Mouse (Mus musculus) left cerebral cortex, adult 18-20 months (tissue): ENCODE measurements at regions not wholly inside any gene's neighbourhood (a gene's known extent, or its start where the extent isn't known, plus 50 kb on each side); places are given as distances from the start of the nearest gene placed in this dataset.

Experiments
- DNase-seq, 2 experiments: peaks; one replicate each; pipeline ENCODE4 v3.0.0; 2021 to 2022; ENCODE audit warnings: low spot score in 2 of 2, mixed read lengths in 1 of 2

DNA sequence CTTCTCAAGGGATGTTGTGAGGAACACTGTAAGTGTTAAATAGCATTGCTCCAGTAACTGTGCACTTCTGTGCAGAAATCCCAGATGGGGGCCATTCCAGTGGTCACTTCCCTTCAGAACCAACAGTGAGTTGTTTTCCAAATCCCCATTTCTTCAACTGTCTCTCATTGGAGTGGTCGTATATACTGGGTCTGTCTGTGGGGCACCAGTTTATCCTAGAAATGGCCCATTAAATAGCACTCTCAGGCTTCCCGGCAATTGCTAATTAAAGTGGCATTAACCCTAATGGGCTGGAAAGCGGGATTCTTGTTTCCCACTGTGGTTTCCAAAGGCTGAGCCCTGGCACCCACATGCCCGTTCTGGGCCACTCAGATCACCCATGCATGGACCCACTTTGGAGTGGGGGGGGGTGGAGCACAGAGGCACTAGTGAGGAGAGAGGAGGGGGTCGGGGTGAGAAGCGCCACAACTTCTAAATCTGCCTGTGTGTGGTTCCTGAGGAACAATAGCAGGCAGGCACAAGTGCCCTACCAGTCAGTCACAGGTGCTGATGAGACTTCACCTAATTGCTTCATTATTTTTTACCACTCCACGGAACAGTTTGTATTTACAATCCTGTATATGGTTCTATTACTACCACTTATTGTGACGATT is 78.1 kb downstream of the Fam204a start:
- no peak for DNase-seq

DNA sequence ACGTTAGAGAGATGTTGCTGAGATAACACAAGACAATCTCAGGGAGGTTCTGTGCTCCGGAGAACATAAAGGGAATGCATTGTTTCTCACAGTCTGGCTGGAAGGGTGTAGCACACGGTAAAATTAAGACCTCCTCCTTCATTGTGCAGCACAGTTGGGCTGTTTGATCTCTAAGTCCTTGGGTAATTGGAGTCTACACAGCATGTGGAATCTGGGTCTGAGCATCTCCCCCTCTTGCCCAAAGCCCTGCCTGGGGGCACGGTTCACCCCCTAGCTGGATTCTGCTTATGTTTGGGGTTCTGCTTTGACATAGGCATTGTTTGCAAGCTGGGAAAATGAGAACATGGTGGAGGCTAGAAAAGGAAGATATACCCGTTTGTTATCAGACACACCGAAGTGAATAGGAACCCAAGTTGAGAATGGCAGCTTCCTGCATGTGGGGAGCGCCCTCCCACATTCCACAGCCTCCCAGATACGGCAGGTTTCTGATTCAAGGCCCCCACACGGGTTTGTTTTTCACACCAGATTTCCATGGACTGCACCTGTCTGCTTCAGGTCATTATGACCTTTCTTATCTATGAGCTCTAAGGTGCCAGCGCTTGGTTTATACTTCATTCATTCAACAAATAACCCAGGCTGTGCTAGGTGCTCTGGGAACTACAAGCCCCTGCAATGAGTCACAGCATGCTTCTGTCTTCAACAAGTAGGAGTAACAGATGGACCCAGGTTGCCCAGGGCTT is 79.9 kb downstream of the Fam204a start:
- DNase-seq, result no peak

DNA sequence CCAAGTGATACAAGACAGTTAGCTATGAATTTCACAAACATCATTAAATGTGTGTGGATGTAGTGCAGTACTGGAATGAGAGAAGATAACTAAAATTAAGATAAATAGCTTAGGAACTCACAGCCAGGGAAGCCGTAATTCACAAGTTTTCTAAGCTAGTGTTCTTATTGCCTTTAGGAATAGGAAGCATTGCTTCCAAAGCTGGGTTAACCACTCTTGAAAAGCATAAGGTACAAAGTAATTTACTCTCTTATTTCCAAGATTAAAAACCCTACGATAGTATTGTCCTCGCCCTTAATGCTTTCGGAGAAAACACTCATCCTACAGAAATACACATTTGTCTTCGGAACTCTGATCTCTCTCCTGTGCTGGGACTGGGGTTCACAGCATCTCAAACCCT is 81.3 kb downstream of the Fam204a start:
- no peak for DNase-seq

DNA sequence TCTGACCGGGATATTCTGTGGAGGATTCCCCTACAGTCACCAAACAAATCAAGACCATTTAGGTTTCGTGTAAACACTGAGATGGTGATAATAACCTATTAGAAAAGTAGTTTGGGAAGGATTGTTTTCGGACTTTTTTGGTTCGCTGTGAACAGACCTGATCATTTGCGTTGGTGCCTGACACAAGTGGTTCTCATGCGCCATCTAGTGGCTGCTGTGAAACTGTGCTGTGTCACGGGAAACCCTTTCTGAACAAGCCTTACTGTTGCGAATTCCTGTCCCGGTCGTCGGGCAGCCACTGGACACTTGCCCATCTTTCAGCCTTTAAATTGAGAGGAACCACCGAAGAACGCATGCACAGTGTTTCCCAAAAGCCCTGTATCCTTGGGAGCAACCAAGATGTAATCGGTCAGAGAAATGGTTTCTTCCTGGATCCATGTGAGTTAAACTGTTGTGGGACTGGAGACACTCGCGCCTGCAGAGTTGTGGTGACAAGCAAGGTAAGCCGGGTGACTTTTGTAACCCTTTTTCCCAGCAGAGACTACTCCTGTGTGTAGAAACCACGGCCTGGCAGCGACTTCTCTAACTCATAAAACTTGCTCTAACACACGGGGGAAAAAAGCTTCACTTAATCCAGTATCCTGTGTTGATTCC is 82.0 kb downstream of the Fam204a start:
- peak; percentile 88 for DNase-seq

DNA sequence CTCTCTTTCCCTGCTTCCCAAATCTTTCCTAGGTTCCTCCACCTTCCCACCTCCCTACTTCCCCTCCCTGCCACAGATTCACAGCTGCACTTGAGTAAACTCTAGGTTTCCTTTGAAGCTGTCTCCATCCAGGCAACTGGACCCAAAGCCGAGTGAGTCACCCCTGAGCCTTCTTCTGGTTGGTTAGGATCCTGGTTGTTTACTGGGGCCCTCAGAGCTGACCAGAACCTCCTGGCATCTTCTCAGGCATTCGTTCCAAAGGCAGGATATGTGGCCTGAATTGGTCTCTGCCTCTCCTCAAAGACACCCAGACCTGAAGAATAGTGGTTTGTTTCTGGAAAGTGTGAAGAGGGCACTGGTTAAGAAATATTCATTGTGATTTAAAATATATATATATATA is 87.6 kb downstream of the Fam204a start:
- DNase-seq, result no peak

DNA sequence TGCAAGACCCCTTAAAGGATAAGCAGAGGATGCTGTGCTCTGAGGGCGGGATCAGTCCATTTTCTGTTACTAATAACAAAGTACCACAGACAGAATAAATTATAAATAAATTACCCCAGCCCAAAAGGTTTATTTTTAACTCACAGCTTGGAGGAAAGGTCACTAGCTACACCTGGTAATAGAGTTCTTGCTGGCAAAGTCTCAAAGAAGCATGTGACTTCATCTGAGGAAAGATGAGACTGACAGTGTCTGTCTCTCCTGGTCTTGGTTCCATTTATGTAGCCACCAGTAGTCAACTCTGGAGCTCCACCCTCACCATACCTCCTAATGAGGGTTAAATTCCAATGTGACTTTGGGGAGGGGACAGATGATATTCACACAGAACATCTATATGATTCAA is 90.0 kb downstream of the Fam204a start:
- no peak for DNase-seq

DNA sequence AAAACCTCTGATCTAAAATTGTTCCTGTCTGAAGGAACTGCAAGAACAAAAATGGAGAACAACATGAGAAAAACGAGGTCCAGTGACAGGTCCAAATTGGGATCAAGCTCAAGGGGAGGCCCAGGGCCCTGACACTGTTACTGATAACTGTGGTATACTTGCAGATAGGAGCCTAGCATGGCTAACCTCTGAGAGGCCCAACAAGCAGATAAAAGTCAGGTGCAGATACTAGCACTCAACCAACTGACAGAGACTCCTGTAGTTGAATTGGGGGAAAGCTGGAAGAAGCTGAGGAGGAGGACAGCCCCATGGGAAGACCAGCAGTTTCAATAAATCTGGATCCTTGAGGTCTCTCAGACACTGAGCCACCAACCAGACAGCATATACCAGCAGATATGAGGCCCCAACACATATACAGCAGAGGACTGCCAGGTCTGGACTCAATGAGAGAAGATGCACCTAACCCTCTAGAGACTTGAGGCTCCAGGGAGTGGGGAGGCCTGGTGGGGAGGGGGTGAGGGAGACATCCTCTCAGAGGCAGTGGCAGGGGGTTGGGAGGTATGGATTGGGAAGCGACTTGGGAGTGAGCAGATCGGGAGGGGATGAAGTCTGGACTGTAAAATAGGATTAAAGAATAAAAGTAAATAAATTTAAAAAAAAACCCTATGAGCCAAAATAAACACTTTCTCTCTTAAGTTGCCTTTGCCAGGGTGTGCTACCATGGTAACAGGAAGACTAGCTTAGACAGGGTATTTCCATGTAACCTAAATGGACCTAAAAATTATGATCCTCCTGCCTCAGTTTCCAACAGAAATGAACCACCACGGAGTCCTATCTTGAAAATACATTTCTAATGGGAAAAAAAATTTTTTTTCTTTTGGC is 91.8 kb downstream of the Fam204a start:
- DNase-seq, result no peak

DNA sequence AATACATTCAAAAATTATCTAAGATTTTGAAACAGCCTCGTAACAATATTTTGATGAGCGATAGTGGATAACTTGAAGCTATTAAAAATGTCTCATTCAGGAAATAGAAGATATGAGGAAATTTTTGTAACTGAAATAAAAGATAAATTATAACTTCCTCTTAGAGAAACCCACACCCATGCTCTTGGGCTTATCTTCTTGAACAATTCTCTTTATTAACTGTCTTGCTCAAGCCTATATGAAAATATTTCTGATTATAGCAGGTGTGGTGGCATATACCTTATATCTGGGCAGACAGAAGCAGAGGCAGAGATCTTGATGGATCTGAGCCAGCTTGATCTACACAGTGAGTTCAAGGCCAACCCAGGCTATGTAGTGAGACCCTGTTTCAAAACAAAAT is 96.9 kb downstream of the Fam204a start:
- no peak for DNase-seq

DNA sequence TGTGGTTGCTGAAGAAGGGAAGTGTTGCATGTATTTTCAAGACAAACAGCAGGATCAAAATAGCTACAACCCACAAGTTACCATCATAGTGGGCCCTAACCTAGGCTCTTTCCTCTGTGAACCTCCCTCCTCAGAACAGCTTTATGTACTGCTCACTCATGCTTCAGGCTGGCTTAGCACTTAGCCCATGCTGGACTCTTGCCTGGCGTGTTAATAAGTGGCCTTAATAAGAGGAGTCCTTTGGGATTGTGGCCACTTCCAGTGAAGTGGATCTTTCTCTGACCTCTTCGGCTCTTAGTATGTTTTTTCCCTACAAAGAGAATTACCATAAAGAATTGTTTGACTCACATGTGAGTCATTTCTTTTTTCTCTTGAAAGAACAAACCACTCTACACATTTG is 101.9 kb downstream of the Fam204a start:
- no peak for DNase-seq

DNA sequence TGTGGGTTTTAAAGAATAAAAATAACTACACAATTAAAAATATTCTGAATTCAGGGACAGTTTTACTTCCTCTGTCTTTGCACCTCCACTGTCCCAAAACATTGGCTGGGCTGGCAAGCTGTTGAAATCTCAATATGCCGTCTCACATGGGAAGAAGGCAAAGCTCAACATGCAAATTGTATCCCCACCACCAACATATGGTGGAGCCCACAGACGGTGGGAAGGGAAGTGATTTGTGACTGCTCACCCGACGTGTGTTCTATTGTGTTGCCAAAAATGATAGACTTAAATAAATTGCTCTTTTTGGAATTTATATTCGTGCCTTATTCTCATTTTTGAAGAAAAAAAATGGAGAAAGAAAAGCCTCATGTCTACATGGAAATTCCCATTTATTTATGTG is 105.6 kb downstream of the Fam204a start:
- no peak for DNase-seq

DNA sequence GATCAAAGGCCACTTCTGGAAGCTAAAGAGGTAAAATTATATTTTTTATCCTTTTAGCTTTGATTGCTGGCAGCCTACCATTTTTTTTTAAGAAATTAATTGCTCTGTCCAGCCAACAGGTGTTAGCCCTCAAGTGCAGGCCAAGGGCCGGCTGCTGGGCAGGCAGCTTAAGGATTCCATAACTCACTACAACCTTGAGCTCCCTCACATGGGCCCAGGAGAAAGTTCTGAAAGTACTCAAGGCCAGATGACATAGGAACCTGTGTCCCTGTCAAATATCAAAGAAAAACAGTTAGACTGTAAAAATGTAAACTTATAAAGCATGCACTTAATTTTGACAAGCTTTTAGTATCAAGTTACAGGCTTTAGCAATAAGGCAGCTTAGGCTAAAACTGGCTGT is 107.5 kb downstream of the Fam204a start:
- DNase-seq, result no peak

DNA sequence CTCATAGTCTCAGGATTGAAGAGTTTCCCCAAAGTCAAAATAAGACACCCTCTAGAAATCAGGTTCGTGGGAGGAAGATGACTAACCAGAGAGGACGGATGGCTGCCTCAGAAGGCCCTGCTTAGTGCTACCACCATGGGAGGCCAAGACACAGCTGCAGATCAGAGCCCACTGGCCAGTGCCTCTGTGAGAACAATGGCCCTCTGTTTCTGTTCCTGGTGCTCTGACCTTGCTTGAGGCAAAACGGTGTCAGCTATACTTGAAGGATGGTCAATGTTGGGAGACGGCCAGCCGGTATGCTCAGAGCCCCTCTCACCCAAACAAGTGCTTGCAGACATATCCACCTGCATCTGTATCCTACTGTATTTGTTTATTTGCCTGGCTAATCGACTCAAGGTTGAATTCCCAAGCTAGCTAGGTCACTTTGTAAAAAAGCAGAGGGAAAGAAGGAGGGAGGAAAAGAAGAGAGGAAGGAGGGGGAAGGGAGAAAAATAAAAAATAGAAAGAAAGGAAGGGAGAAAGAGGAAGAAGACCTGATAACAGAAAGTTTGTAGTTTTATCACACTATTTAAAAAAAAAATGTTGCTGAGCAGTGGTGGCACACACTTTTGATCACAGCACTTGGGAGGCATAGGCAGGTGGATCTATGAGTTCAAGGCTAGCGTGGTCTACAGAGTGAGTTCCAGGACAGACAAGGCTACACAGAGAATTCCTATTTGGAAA is 112.7 kb downstream of the Fam204a start:
- DNase-seq, result no peak

DNA sequence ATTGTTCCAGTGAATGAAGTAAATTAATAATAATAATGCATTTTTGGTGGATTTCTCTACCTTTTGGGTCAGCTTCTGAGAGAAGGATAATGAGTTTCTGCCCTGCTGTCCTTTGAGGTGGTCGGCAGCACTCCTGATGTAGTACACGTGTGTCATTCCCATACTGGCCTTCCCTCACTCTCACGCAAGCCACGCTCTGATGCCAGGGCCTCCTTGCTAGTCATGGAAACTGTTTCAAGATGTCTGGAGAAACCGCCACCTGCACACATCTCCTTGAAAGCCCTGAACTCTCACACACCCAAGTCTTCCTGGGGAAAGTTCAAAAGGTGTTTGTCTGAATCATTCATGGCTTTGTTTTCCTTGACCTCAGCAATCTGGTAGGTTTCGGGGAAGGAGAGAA is 116.2 kb downstream of the Fam204a start:
- DNase-seq, result no peak

DNA sequence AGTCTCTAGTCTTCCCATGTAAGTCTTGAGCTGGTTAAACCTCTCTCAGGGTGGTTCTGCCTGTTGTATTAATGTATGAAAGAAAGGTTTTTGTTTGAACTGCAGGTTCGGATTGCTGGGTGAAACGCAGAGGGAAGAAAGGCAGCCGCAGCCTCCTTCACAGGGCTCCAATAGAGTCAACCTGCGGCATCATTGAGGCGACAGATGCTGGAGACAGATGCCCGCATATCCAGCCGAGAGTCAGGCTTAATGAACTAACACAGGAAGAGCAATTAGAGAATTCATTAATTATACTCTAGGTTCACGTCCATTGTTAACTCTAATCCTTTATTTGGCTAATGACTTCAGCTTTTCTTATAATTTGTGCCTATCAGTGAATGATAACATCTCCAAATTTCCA is 117.0 kb downstream of the Fam204a start:
- no peak for DNase-seq

DNA sequence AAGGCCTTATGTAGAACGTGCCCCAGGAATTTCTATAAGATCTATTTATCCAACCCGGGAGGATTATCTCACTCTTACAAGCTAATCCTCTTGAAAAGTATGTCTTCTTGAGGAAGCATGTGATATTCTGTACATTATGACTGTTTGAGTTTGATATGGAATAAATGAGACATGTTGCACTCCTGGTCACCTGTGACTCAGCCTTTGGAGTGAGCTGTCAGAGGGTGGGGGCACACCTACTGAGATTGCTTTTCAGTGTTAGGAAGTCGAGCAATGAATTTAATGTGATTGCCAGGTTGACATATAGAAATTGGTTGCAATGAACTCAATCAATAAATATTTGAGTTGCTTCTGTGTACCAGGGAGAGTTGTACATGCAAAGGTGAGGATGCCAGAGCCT is 128.6 kb downstream of the Fam204a start:
- no peak for DNase-seq

DNA sequence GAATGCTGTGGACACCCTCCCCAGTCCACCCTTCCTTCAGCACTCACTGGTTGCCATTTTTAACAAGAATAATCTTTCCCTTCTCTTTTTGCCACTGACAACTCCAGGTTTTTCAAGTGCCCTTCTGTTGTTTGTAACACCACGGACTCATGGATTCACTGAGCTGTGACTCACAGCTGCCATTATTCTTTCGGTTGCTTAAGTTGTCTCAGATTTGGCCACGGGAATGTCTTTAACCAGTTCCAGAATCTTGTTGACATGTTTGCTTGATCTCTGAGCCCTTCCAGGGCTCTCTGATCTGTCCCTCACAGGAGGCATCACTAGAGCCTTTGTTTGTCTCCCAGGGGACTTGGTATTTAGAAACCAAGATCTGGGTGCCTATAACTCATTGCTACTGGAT is 131.5 kb upstream of the Rab11fip2 start:
- DNase-seq, result no peak

DNA sequence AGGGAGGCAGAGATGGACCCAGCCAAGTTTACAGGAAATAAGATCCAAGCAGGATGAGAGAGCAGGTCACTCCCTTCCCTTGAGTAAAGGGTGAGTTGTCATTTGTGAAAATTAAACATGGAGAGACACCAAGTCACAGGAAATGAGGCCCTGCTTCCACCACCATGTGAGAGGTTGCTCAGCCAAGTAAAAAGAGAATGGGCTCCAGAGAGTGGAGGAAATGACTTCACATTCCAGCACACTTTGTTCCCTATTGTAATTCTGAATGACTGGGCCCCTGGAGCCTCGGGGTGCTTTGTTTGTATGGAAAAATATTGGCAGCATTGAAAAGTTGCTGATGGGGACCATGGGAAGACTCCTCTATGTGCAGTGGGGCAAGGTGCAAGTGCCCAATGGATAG is 129.9 kb upstream of the Rab11fip2 start:
- DNase-seq, result no peak

DNA sequence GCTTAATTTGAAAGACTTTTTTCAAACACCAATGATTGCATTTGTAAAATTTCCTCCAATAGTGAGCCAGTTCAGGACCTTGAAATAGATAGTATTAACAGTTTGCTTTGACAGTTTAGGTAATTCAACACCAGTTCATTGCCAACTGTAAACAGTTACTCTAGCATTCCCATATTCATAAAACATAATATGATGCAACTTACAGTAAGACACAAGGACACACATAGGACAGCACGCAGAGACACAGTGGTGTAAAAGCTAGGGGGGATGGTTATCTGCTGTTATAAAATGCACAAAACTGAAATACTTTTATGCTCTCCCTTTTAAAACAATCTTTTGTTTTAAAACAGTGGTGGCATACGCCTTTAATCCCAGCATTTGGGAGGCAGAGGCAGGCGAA is 122.7 kb upstream of the Rab11fip2 start:
- DNase-seq, result no peak

DNA sequence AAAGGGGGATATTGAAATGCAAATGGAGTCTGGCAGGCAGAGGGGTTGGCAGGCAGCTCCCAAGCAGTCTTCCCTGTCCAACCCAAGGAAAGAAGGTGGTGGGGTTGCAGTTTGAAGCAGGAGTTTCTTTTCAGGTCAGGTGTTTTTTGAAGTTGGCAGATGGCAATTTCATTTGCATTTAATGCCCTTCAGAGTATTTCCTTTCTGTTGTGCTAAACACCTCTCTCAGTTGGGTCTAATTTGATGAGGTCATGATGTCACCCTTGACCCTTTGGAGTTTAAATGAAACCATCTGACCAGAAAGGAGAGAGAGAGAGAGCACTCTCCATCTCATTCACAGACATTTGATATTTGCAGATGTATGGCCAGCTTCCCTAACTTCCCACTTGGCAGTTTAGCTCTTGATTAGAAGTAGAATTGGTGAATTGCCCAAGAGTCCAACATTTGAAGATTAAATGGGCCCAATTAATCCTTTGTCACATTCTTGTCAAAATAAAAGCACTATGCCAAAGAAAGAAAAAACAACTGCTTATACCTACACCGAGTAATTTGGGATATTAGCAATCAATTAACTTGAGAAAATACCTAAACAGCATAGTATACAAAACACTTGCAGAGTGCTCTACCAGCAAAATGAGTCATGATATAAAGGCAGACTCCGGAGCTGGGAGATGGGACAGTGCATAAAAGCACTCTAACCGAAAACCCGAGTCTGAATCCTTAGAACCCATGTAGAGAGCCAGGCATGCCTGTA is 111.8 kb upstream of the Rab11fip2 start:
- no peak for DNase-seq

DNA sequence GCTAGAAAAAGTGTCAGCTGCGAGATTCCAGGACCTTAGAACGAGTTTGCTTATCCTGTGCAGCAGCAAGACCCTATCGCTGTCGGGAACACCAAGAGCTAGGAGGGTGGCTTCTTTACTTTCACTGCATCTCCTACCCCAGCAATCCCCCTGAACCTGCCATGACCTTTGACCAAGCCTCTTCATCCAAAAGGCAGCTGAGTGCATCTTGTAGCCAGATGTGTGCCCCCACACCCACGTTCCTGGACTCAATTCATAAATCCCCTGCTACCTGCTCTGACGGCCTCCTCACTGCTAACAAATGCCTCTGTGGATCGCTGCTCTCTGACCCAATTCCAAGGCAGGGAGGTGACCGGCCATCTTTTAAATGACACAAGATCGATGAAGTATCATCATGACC is 107.7 kb upstream of the Rab11fip2 start:
- no peak for DNase-seq
